Mouse (Mus musculus): ENCODE measurements around the gene Stambp. TPM values are rescaled to one million over a fixed set of nuclear protein-coding genes. Genes with fewer than 3 reads are reported as not detected.

Gene Stambp
- 10 to 100 TPM; 33.0 to 35.5 TPM for total RNA-seq (2021)
- long read RNA-seq, experiment 1, transcript Stambp-201 (10 exons, 2,364 nt), result major isoform, 23 of 26 reads
- long read RNA-seq, experiment 1, partial matches to known transcripts, result 1 of 26 reads
- long read RNA-seq, experiment 1, other reads (novel, unspliced or antisense), result 2 of 26 reads
- long read RNA-seq, experiment 2, transcript Stambp-201 (10 exons, 2,364 nt), result major isoform, 36 of 41 reads
- long read RNA-seq, experiment 2, partial matches to known transcripts, result 1 of 41 reads
- long read RNA-seq, experiment 2, other reads (novel, unspliced or antisense), result 3 of 41 reads

- Histone ChIP-seq H3K27ac (peak within 1 kb of the TSS; percentile 94), H3K4me3 (peak within 1 kb of the TSS; percentile 88)
- DNase-seq (ENCODE audit: low spot score in 2 of 2), result peak; percentile 5 to 40
- TF ChIP-seq CTCF (conservative IDR thresholded peaks at IDR 0.05), result no peak
These were observed at the start of gene Stambp for GRCm38 (mm10) chr6:83572671-83573070. TSS of gene Stambp (minus strand) at chr6:83572729.

DNA sequence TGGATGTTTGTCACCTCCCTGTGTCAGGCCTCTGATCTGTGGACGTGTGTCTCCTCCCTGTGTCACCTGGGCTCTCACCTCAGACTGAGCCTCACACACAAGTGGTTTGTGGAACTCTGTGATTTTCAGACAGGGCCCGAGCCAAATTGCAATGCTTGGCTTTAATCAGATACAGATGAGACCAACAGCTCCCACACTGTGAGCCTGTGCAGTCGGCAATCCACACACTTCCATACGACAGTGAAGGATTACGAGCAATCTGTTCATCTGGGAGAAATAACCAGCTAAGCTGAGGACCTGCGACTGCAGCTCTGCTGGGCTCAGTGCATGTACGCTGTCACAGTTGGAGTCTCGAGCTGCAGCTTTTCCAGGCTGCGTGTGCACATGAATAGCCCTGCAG, 47.4 kb upstream of the Stambp start:
- H3K27ac ChIP-seq, result no peak overlapping the region; the same call in 1 of the 2 replicates
- TF ChIP-seq CTCF (conservative IDR thresholded peaks at IDR 0.05), result no peak
- no peak for DNase-seq (ENCODE audit: low spot score in 2 of 2)
- H3K4me3 ChIP-seq, result no peak overlapping the region

- no peak for TF ChIP-seq CTCF (conservative IDR thresholded peaks at IDR 0.05)
- H3K4me3 ChIP-seq, result no peak overlapping the region
- no peak overlapping the region for H3K27ac ChIP-seq
- no peak for DNase-seq (ENCODE audit: low spot score in 2 of 2)
These were observed 45.2 kb upstream of the Stambp start for GRCm38 (mm10) chr6:83617581-83618335.

DNA sequence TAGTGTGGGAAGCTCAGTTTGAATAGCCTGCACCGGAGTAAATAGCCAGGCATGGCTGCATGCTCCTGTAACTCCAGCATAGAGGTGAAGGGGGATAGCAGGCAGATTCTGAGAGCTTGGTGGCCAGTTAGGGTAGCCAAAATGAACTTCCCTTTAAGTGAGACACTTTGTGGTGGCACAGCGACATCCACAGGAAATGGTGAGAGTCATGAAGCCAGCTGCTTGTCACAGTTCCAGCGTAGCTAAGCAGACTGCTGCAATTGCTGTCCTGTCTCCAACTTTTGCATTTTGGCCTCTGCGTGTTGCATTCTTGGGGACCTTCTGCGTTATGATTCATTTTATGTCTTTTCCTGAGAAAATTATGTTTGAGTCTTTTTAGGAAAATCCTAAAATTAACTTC, 44.0 kb upstream of the Stambp start:
- DNase-seq (ENCODE audit: low spot score in 2 of 2), result no peak
- TF ChIP-seq CTCF (conservative IDR thresholded peaks at IDR 0.05), result peak; percentile 67
- Histone ChIP-seq H3K4me3 (no peak overlapping the region), H3K27ac (no peak overlapping the region)

- Histone ChIP-seq H3K27ac (no peak overlapping the region), H3K4me3 (no peak overlapping the region)
- no peak for TF ChIP-seq CTCF (conservative IDR thresholded peaks at IDR 0.05)
- no peak for DNase-seq (ENCODE audit: low spot score in 2 of 2)
These were observed 41.9 kb upstream of the Stambp start for GRCm38 (mm10) chr6:83614469-83614868.

DNA sequence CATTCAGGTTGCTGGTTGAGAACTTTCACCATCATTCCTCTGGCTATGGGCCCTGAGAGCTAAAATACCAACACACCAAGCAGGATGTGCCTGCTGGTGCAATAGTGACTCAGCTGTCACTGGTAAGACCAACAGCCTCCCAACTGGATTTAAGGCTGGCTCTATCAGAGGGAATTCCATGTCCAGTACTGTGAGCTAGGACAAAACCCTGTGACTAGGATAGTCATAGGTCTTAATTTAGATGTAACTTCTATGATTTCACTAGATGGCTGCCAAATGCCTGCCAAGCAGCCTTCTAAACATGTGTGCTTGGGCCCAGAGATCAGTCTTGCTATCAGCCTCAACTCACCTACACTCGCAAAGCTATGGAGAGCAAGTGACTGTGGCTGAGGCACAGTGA, 40.4 kb upstream of the Stambp start:
- Histone ChIP-seq H3K4me3 (no peak overlapping the region), H3K27ac (no peak overlapping the region)
- DNase-seq (ENCODE audit: low spot score in 2 of 2), result no peak
- TF ChIP-seq CTCF (conservative IDR thresholded peaks at IDR 0.05), result no peak

GRCm38 (mm10) chr6:83599636-83600174, 27.2 kb upstream of the Stambp start:
- Histone ChIP-seq H3K4me3 (no peak overlapping the region), H3K27ac (peak overlapping the region; percentile 1; the same call in 1 of the 2 replicates)
- no peak for TF ChIP-seq CTCF (conservative IDR thresholded peaks at IDR 0.05)
- DNase-seq (ENCODE audit: low spot score in 2 of 2), result no peak

DNA sequence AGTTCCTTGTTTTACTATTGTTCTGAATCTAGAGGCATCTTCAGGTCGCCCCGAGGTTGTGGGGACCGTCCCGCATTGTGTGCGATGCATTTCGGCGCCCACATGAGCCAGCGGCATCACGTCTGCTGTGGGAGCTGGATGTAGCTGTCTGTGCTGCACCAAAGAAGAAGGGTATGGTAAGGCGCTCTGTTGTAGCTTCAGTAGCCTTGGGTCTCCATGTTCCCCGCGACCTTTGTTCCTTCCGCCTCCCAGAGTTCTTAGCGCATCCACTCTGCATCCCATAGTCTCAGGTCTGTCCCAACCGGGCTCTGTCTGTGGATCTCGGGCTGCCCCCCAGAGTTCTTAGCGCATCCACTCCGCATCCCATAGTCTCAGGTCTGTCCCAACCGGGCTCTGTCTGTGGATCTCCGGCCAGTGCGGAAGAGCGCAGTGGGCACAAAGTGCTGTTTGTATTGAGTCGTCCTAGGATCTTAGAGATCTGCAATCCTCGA, 26.6 kb upstream of the Stambp start:
- no peak for TF ChIP-seq CTCF (conservative IDR thresholded peaks at IDR 0.05)
- DNase-seq (ENCODE audit: low spot score in 2 of 2), result no peak
- Histone ChIP-seq H3K27ac (peak overlapping the region; percentile 1; the same call in 1 of the 2 replicates), H3K4me3 (peak overlapping the region; percentile 33)

DNA sequence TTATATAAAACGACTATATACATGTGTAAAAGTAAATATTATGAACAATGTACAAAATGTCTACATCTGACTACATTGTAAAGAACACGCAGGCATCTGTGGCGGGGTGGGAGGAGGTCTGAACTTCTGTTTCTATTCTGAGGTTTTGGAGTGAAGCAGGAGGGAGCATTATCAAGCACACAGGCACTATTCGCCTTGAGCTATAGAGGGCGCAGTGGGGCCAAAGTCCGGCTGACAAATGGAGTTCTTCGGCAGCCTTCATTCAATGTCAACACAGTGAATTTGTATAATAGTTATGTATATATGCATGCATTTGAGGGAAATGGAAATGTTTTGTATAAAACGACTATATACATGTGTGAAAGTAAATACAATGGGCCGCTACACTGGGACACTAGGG, 26.1 kb upstream of the Stambp start:
- peak; percentile 81 for TF ChIP-seq CTCF (conservative IDR thresholded peaks at IDR 0.05)
- DNase-seq (ENCODE audit: low spot score in 2 of 2), result peak in 1 of 2 experiments; percentile 35
- peak overlapping the region; percentile 33; the same call in 1 of the 2 replicates for H3K4me3 ChIP-seq

DNA sequence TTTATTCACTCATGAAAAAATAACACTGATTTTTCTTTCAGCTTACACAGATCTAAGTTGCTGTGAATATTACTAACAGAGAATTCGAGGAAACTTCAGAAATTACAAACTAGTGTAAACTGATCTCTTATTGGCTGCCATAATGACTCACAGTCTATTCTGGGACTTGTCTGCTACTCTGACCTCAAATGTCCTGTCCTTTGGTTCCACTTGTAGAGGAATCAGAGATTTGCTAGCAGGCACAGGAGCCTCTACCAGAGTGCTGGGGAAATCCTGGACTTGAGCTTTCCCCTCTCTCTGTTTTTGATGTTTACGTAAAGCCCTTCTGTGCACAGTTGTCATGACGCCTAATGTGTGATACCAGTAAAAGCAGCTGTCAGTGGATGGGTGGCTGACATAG, 25.5 kb upstream of the Stambp start:
- H3K4me3 ChIP-seq, result no peak overlapping the region
- no peak for TF ChIP-seq CTCF (conservative IDR thresholded peaks at IDR 0.05)
- DNase-seq (ENCODE audit: low spot score in 2 of 2), result no peak
- H3K27ac ChIP-seq, result no peak overlapping the region

More for the DNA sequence above, 26.1 kb upstream of the Stambp start:
- H3K27ac ChIP-seq, result no peak overlapping the region

- Histone ChIP-seq H3K4me3 (no peak overlapping the region), H3K27ac (no peak overlapping the region)
- no peak for TF ChIP-seq CTCF (conservative IDR thresholded peaks at IDR 0.05)
- no peak for DNase-seq (ENCODE audit: low spot score in 2 of 2)
These were observed 22.5 kb upstream of the Stambp start for GRCm38 (mm10) chr6:83595035-83595434.

DNA sequence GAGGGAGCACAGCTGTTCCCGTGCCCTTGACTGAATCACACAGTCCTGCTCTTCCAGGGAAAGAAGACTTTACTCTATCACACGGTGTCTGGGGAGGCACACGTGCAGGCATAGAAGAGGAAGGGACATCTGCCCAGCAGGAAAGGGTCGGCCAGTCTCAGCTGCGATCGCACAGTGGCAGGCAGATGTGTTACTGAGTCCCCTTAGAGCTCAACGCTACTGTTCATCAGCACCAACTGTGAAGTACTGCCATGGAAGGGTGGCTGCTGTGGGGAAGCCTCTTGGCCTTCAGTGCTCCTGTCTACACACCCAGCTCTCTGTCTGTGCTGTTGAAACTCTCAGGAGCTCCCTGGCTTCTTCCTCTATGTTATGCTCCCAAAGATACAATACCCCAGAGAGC, 21.4 kb upstream of the Stambp start:
- no peak overlapping the region for H3K4me3 ChIP-seq
- DNase-seq (ENCODE audit: low spot score in 2 of 2), result no peak
- TF ChIP-seq CTCF (conservative IDR thresholded peaks at IDR 0.05), result no peak
- no peak overlapping the region for H3K27ac ChIP-seq

DNA sequence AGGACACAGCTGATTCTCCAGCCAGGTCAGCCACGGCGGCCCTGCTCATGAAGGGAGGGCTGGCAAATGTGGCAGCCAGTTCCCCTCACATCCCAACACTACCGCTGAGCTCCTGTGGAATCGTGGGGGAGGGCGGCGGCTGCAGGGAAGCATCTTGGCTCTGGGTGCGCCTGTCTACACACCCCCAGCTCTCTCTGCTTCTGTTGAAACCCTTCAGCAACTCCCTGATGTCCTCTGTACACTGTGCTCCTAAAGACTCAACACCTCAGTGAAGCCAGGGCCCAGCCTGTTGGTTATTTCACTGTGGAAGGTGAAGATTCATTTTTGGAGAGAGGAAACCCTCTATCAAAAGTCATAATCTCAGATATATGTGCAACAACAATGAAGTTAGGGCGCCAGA, 19.5 kb upstream of the Stambp start:
- DNase-seq (ENCODE audit: low spot score in 2 of 2), result no peak
- TF ChIP-seq CTCF (conservative IDR thresholded peaks at IDR 0.05), result no peak
- Histone ChIP-seq H3K4me3 (no peak overlapping the region), H3K27ac (no peak overlapping the region)

All from layer of hippocampus, adult 2 months (tissue).